Mouse (Mus musculus): ENCODE results near the gene Olfr193.
"Not testable (repeated sequence)": the region's sequence is repeated elsewhere in the genome, so short reads cannot be mapped to it uniquely, and the experiment has no call there.

Gene Olfr193

DNA sequence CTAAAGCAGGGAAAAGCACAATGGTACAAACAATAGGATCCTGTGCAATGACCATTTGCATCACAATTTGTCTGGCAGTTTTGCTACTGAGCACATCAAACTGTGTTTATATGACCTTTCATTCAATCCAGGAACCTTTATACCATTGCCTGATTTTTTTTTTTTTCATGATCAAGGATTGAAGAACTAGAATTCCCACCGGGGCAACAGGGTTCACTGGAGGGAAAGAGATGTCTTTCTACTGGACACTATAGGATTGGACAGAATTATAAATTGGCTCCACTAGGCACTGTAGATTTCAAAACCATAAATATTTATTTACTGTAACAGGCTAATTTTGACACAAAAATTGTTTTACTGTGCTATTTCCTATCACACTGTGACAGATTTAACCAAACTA lies at the start of gene Olfr193:
Olfr193 (minus strand) TSS at position 101 of the 400 bp plus-strand sequence.
- no peak for ATAC-seq (ENCODE audit: low TSS enrichment)

DNA sequence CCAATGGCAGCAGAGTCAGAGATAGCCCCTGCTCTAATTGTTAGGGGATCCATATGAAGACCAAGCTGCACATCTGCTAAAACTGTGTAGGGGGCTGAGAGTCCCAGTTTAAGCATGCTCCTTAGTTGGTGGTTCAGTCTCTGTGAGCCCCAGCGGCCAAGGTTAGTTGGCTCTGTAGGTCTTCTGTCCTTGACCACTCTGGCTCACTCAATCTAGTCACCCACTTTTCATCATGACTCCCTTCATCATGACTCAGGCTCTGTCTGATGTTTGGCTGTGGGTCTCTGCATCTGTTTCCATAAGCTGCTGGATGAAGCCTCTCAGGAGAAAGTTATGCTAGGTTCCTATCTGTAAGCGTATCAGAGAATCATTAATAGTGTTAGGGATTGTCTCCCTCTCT lies 40.3 kb upstream of the Olfr193 start:
- ATAC-seq (ENCODE audit: low TSS enrichment) = no peak

DNA sequence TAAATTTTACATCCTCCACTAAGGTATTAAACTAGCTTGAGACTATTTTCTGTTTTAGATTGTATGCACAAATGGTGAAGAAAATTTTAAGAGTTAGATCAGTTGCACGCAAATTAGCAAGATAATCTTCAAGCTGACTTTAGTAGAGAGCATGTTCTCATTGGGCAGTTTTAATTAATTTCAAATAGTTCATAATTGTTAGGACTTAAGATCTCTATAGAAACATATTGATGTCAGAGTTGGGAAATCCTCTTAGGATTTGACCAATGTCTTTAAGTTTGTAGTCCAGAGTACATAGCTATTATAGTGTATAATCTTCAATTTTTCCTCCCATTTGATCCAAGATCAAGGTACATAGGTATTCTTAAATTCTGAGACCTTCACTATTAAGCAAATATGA lies 35.1 kb upstream of the Olfr193 start, which contains the start of gene Olfr195:
Olfr195 (plus strand) TSS at position 301 of the 400 bp plus-strand sequence.
- no peak for ATAC-seq (ENCODE audit: low TSS enrichment)

DNA sequence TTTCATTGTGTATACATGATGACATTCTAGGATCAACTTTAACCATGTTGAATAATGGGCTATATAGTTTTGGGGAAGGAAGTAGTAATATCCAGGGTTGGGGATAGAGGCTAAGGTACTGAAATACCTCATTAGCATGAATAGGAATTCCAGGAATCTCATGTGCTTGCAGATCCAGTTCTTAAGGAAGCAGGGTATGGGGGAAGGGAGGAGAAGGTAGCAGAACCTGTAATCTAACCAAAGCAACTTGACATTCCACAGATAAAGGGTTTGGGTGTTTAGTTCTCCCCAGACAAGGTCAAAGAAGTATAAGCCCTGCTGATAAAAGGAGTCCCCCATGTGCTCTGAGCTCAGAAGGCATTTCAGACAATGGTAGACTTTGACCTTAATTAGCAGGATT lies 29.4 kb upstream of the Olfr193 start:
- no peak for ATAC-seq (ENCODE audit: low TSS enrichment)

DNA sequence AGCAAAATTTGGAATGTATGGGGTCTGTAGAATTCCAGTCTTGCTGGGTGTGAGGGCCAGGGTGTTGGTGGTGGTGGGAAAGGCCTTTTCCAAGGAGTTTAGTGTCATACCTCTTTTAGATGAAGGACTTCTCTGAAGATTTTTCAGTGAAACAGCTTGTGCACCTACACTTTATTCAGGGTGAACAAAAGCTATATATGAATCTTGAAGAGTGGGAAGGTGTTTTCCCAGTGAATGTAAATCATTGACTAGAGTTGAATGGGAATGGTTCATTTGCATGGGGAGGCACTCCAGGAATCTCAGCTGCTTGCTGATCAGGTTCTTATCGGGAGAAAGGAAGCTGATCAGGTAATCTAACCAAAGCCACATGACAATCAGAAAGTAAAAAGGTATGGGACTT lies 19.1 kb upstream of the Olfr193 start:
- ATAC-seq (ENCODE audit: low TSS enrichment) = peak; percentile 99

DNA sequence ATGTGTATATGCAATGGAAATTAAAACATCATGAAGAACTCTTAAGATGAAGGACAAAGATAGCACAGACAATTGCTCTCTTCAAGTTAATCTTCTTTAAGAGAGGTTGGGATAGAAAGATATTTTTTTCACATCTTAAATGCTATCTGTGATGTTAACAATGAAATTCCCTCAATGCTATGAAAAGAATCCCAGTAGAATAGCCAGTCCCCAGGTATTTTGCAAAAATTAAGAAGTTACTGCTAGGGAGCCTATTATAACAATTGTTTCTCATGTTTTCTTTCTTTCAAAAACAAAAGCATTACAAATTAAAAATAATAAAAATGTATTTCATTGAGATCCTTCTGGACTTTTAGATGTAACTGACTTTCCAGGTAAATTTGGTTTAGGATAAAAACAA lies 9.3 kb upstream of the Olfr193 start, which contains the start of gene Olfr194:
Olfr194 (minus strand) TSS at position 101 of the 400 bp plus-strand sequence.
- no peak for ATAC-seq (ENCODE audit: low TSS enrichment)

DNA sequence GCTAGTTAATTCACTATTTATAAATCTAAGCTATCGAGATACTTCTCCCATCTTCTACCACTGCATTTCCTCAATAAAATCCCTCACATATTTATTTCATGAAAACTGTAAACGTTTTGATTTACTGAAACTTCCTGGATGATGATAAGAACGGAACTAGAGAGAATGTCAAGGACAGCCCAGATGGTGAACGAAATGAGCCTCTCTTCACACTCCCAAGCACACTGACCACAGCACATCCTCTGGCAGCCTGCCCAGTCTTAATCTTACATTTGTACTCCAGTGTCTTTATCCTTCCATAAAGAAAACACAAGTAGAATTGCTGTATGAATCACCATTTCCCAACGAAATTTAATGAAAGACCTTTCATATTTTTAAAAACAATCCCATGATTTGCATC lies 3.2 kb downstream of the Olfr193 start:
- ATAC-seq (ENCODE audit: low TSS enrichment) = not testable (repeated sequence)

DNA sequence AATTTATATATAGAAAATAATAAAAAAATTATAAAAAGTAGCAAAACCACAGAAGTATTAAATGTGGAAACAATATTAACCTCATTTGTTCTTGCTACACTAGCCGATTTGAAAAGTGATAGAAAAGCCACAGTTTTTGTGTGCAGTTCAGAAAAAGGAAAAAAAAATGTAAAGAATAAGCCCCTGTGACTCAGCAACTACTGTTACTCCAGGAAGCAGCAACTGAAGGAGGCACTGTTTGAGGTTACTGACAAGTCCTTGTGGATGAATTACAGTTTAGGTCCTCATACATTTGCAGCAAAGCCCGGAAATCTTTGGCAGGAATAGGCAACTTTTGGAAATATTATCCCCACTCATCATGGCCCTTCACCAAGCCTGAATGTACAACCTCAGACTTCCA lies 6.4 kb downstream of the Olfr193 start:
- no peak for ATAC-seq (ENCODE audit: low TSS enrichment)

DNA sequence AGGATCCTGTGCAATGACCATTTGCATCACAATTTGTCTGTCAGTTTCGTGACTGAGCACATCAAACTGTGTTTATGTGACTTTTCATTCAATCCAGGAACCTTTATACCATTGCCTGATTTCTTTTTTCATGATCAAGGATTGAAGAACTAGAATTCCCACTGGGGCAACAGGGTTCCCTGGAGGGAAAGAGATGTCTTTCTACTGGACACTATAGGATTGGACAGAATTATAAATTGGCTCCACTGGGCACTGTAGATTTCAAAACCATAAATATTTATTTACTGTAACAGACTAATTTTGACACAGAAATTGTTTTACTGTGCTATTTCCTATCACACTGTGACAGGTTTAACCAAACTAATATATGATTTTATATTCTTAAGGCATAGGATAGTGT lies 22.0 kb downstream of the Olfr193 start, which contains the start of gene Olfr191:
Olfr191 (minus strand) TSS at position 101 of the 400 bp plus-strand sequence.
- ATAC-seq (ENCODE audit: low TSS enrichment) = not testable (repeated sequence)

DNA sequence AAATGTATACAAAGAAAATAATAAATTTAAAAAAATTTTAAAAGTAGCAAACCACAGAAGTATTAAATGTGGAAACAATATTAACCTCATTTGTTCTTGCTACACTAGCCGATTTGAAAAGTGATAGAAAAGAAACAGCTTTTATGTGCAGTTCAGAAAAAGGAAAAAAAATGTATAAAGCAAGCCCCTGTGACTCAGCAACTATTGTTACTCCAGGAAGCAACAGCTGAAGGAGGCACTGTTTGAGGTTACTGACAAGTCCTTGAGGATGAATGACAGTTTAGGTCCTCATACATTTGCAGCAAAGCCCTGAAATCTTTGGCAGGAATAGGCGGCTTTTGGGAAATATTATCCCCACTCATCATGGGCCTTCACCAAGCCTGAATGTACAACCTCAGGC lies 30.6 kb downstream of the Olfr193 start:
- ATAC-seq (ENCODE audit: low TSS enrichment) = not testable (repeated sequence)

DNA sequence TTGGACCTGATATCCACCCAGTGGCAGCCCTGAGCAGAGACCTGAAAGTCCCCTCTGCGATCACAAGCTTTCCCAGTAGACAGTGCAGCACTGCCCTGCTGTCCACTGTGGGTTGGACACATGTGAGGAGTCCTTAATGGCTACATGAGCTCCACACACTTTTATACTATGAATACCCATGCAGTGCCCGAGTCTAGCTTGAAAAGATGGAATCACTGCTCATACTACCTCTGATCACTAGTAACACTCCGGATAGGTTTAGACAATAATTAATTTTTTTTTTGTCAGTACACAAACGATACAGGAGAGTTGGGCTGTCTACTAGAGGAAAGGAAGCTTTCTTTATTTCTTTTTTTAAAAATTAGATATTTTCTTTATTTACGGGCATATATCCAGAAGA lies 33.8 kb downstream of the Olfr193 start, which contains the start of gene Olfr190:
Olfr190 (minus strand) TSS at position 101 of the 400 bp plus-strand sequence.
- ATAC-seq (ENCODE audit: low TSS enrichment) = no peak

DNA sequence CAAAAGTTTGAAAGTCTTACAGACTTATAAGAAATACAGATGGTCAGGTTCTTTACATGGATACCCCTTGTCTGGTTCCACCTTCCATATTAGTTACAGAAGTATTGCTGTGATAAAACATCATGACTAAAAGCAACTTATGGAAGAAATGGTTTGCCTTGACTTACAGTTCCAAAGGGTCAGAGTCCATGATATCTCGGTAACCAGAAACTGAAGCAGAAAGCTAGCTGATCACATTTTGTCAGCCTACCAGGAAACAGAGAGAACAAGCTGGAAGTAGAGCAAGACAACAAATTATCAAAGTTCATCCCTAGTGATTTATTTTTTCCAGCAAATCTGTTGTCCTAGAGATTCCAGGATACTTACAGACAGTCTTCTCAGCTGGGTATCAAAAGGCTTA lies 38.2 kb downstream of the Olfr193 start:
- ATAC-seq (ENCODE audit: low TSS enrichment) = no peak

DNA sequence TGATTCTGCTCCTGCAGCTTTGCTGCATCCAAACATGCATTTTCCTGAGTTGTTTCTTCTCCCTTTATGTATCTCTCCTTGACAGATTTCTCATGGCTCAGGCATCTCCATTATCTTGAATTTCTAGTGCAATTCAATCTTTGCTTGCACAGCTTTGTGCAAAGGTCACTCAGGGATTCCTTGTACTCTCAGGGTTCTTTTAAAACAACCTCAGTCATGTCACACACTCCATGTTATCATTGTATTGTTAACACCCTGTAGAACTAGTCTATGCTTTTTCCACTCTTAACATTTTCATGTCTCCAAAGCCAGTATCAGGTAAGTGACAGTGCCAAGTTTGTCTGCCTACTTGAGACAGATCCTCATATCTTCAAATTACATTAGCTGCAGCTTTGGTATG lies 39.9 kb downstream of the Olfr193 start:
- no peak for ATAC-seq (ENCODE audit: low TSS enrichment)

DNA sequence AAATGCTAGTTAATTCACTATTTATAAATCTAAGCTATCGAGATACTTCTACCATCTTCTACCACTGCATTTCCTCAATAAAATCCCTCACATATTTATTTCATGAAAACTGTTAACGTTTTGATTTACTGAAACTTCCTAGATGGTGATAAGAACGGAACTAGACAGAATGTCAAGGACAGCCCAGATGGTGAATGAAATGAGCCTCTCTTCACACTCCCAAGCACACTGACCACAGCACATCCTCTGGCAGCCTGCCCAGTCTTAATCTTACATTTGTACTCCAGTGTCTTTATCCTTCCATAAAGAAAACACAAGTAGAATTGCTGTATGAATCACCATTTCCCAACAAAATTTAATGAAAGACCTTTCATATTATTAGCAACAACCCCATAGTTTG lies 49.3 kb downstream of the Olfr193 start:
- ATAC-seq (ENCODE audit: low TSS enrichment) = not testable (repeated sequence)
